Mouse (Mus musculus) MEL (cell line): ENCODE measurements around the gene Car2. TPM values are rescaled to one million over a fixed set of nuclear protein-coding genes. Genes with fewer than 3 reads are reported as not detected.

Source experiments
- polyA plus RNA-seq, 2 experiments: library from polyadenylated mRNA; stranded (reverse) in 1 of 2; unstranded in 1 of 2; fragments of >175 nt in 1 of 2; fragments of >200 nt in 1 of 2; gene quantifications; 2 replicates each; pipeline versions ENCODE4 v1.2.1 to v1.2.4; 2012; ENCODE audit warnings: low replicate concordance in 2 of 2, low read depth in 1 of 2; ENCODE audit not compliant: insufficient read length in 2 of 2, insufficient read depth in 1 of 2, missing spikeins in 1 of 2
- total RNA-seq: library from RNA; depleted of rRNA; stranded (reverse); fragments of 300-350 nt; gene quantifications from 2 replicates; pipeline ENCODE4 v1.2.3, GENCODE M21; 2012; rRNA removed

Gene Car2
- total and polyA plus RNA-seq, 3 experiments: 109 to 397 (median 369) TPM

Other genes starting within 250 kb of the Car2 start
- 0.77 and 1.1 TPM in 2 replicates for gene Car13, start 244.5 kb upstream of the Car2 start, total RNA-seq
- gene Car13, start 244.5 kb upstream of the Car2 start, polyA plus RNA-seq: under 1 TPM in 1 of 2 experiments, not detected in 1; 0.65 TPM
- 3,564 and 4,374 TPM in 2 replicates for gene Car1, start 77.9 kb upstream of the Car2 start, total RNA-seq
- 1,000 to 10,000 TPM; 1,720 to 6,361 TPM for gene Car1, start 77.9 kb upstream of the Car2 start, polyA plus RNA-seq
- 1.7 and 1.8 TPM in 2 replicates for gene Car3, start 22.8 kb upstream of the Car2 start, total RNA-seq
- 1 to 10 TPM in 1 of 2 experiments, not detected in 1; 4.9 TPM for gene Car3, start 22.8 kb upstream of the Car2 start, polyA plus RNA-seq